Mouse (Mus musculus) retina, postnatal 1 day (tissue): ENCODE measurements around the gene Rnf135.
A peak's percentile ranks its signal among the peaks of the same experiment; 100 is the strongest.
"Not testable (repeated sequence)": the region's sequence is repeated elsewhere in the genome, so short reads cannot be mapped to it uniquely, and the experiment has no call there.

Experiments
- DNase-seq: peaks from one replicate; pipeline ENCODE4 v3.0.0-alpha.2; 2012

Gene Rnf135

DNA sequence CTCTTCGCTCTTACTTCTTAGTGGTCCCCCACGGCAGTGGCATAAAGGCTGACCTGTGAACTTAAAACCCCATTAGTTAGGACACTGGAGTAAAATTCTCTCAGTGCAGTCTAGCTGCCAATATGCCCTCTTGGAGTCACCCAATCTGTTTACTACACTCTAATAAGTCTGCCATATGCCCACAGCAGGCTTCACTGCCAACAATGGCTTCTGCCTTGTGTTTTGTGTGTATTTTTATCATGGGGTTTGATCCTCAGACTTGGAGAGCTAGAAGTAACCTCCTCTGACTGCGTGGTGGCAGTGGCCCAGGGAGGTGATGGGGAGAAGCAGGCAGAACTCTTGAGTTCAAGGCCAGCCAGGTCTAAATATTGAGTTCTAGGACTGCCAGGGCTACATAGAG, 20.4 kb downstream of the Rnf135 start:
- DNase-seq = no peak

DNA sequence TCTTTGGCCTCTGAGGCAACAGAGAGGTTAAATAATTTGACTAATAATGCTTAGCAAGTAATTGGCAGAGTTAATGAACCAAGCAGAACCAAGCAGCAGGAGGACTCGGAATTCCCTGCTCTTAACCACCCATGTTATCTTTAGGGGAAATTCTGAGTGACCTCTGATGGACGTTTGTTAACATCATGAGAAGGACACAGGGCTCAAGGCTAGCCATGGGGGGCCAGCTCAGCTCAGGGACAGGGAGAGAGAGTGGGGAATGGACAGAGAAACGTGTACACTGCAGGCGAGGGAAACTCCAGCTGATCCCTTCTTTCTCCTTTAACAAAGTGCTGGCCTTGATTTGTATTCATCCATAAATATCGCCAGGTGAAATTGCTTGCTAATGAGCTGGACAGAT, 21.3 kb downstream of the Rnf135 start:
- peak; percentile 41 for DNase-seq

DNA sequence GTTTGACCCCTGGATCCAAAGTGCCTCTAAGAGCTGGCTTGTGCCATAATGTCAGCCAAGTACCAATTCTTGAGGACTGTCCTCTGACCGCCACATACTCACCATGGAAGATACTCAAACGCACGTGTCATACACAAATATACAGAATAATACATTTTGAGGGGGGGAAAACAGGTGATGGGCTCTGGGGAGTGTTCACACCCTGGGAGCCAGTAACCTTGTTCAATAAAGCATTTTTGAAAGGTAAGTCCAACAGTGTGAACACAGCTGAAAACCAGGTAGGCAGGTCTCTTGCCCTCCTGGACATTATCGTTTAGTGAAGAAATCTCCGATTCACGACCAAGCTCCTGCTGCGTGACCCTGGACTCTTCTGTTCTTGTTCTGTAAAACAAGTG, 24.8 kb downstream of the Rnf135 start:
- no peak for DNase-seq

- DNase-seq = peak; percentile 98
Observed at GRCm38 (mm10) chr11:80208860-80209800, 25.5 kb downstream of the Rnf135 start, which contains the start of gene Rhot1. Gene Rhot1 (plus strand): TSS chr11:80209019.

DNA sequence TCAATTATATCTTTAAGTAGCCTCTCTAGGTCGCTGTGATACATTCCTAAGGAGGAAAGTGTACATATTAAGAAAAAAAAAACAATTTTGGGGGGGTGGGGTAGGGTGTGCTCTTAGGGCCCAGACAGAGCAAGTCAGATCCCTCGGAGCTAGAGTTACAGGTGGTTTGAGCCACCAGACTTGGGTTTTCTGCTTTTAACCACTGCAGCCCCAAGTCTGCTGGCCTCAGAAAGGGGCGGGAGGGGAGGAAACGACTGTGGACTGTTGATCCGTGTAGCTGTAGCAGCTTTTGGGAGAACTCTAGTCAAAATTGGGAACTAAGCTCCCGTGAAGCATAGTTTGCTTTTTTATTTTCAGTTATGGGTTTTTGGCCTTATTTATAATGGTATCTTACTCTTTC, 26.7 kb downstream of the Rnf135 start:
- no peak for DNase-seq

DNA sequence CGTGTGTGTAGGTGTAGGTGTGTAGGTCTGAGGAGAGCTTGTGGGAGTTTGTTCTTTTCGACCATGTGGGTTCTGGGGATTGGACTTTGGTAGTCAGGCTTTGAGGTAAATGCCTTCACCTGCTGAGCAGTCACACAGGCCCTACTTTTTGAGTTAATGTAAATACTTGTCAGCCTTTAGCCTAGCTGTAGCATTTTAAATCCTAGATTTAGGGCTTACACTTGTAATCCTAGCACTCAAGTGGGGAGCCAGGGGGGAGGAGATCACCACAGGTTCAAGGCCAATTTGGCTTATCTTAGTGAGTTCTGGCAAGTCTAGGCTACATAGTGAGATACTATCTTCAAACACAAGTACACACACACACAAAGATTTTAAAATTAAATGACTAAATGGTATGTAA, 28.6 kb downstream of the Rnf135 start:
- DNase-seq = no peak

DNA sequence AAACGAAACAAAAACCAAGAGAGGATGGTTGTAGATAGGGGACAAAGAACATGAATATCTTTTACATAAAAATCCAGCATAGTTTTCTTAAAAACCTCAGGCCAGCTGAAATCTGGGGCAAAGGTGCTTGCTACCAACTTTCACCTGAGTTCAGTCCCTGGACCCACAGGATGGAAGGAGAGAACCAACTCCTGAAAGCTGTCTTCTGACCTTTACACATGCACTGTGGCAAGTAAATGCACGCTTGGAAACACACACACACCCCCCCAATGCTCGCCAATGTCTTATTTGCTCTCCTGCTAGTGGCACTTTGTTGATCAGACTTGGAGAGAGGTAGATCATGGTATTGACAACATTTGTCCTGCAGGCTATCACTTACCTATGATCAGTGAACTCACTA, 31.6 kb downstream of the Rnf135 start:
- DNase-seq = no peak

GRCm38 (mm10) chr11:80218657-80219293, 35.1 kb downstream of the Rnf135 start:
- DNase-seq = no peak

GRCm38 (mm10) chr11:80230066-80230465, 46.4 kb downstream of the Rnf135 start:
- DNase-seq = not testable (repeated sequence)

- no peak for DNase-seq
Observed at GRCm38 (mm10) chr11:80237278-80237677, 53.6 kb downstream of the Rnf135 start.

GRCm38 (mm10) chr11:80238306-80238705, 54.7 kb downstream of the Rnf135 start:
- peak; percentile 52 for DNase-seq

DNA sequence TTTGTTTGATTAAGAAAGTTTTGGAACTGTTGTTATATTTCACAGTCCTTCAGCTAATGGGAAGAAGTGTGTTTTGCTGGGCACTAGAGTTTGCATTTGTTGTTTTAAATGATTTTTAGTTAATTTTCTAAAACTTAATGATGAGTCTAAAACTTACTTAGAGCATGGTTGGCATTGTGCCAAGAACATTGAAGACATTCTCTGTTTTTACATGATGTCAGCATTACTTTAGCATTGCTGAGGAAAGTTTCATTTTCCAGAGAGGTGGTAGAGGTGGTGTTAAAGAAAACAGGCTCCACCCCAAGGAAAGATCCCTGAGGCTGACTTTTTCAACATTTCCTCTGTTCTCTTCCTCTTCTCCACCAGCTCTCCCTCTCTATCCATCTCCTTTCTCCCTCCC, 63.4 kb downstream of the Rnf135 start:
- DNase-seq = no peak

GRCm38 (mm10) chr11:80248531-80248930, 64.9 kb downstream of the Rnf135 start:
- DNase-seq = no peak
